Mouse (Mus musculus) heart, adult 8-10 months (tissue): ENCODE results near the gene Ece1. TPM values are rescaled to one million over a fixed set of nuclear protein-coding genes. Genes with fewer than 3 reads are reported as not detected.
"Not testable (repeated sequence)": the region's sequence is repeated elsewhere in the genome, so short reads cannot be mapped to it uniquely, and the experiment has no call there.

Experiments used
- DNase-seq: peaks from one replicate; pipeline ENCODE4 v3.0.0; 2022; ENCODE audit warnings: low spot score
- total RNA-seq, 4 experiments: library from RNA; stranded (reverse); gene quantifications; 2 replicates each; pipeline ENCODE4 v1.2.4; 2022

The Ece1 gene
- total RNA-seq, 4 experiments from 2014 or later: 101 to 124 (median 116) TPM

GRCm38 (mm10) chr4:137979066-137979644 is 117.1 kb downstream of the Ece1 start:
- not testable (repeated sequence) for DNase-seq

- DNase-seq: no peak
Measured at GRCm38 (mm10) chr4:137982869-137983268, 120.8 kb downstream of the Ece1 start.

- no peak for DNase-seq
Measured at GRCm38 (mm10) chr4:137984212-137984611, 122.2 kb downstream of the Ece1 start.

GRCm38 (mm10) chr4:137984746-137985145 is 122.7 kb downstream of the Ece1 start:
- DNase-seq: no peak

GRCm38 (mm10) chr4:137989426-137989825 is 127.4 kb downstream of the Ece1 start:
- no peak for DNase-seq

GRCm38 (mm10) chr4:137990433-137990832 is 128.4 kb downstream of the Ece1 start:
- DNase-seq: no peak

- DNase-seq: no peak
Measured at GRCm38 (mm10) chr4:137991240-137991639, 129.2 kb downstream of the Ece1 start.

GRCm38 (mm10) chr4:137992890-137993289 is 130.9 kb downstream of the Ece1 start, which contains the start of gene Eif4g3:
TSS of gene Eif4g3 (plus strand) at chr4:137993022.
- DNase-seq: no peak

GRCm38 (mm10) chr4:137993291-137993758 is 131.3 kb downstream of the Ece1 start:
- DNase-seq: peak; percentile 98

- peak; percentile 28 for DNase-seq
Measured at GRCm38 (mm10) chr4:137993821-137994561, 132.0 kb downstream of the Ece1 start.

- no peak for DNase-seq
Measured at GRCm38 (mm10) chr4:137994562-137995336, 132.7 kb downstream of the Ece1 start.

GRCm38 (mm10) chr4:137995399-137995798 is 133.4 kb downstream of the Ece1 start:
- DNase-seq: no peak

- no peak for DNase-seq
Measured at GRCm38 (mm10) chr4:137998232-137998631, 136.2 kb downstream of the Ece1 start.

GRCm38 (mm10) chr4:138000682-138001081 is 138.6 kb downstream of the Ece1 start:
- peak; percentile 39 for DNase-seq

- no peak for DNase-seq
Measured at GRCm38 (mm10) chr4:138003909-138004610, 142.0 kb downstream of the Ece1 start.

GRCm38 (mm10) chr4:138005781-138006180 is 143.7 kb downstream of the Ece1 start:
- DNase-seq: no peak

GRCm38 (mm10) chr4:138006951-138007613 is 145.0 kb downstream of the Ece1 start:
- DNase-seq: no peak

- DNase-seq: peak; percentile 37
Measured at GRCm38 (mm10) chr4:138008646-138009045, 146.6 kb downstream of the Ece1 start.

- DNase-seq: no peak
Measured at GRCm38 (mm10) chr4:138009786-138010502, 147.9 kb downstream of the Ece1 start.

- no peak for DNase-seq
Measured at GRCm38 (mm10) chr4:138013723-138014479, 151.9 kb downstream of the Ece1 start.
